Mouse (Mus musculus) midbrain, postnatal 0 days (tissue): ENCODE measurements around the gene Scgb1b3. TPM values are rescaled to one million over a fixed set of nuclear protein-coding genes. Genes with fewer than 3 reads are reported as not detected.

Source experiments
- ATAC-seq: fragments of 200-750 bp; cut with Nextera tagmentation; 2 replicates; pipeline ENCODE4 v1.8.0; 2017; ENCODE audit warnings: moderate number of reproducible peaks, mild to moderate bottlenecking, moderate TSS enrichment, moderate library complexity; ENCODE audit not compliant: low FRiP score
- DNase-seq: peaks from one replicate; pipeline ENCODE4 v3.0.0-alpha.2; 2015; ENCODE audit warnings: low spot score
- H3K27ac ChIP-seq: fragments of 300-500 bp; sonication (generic); 2 replicates; pipeline ENCODE4 v1.5.1; 2014; ENCODE audit warnings: low read depth, mild to moderate bottlenecking, low read length, mixed read lengths
- H3K27me3 ChIP-seq: fragments of 300-500 bp; sonication (generic); 2 replicates; pipeline ENCODE4 v1.6.1; 2014; ENCODE audit warnings: low read length, control low read depth, mixed read lengths; ENCODE audit not compliant: insufficient read depth
- H3K36me3 ChIP-seq: fragments of 300-500 bp; sonication (generic); 2 replicates; pipeline ENCODE4 v1.6.1; 2014; ENCODE audit warnings: low read length, control low read depth, mixed read lengths; ENCODE audit not compliant: insufficient read depth
- H3K4me1 ChIP-seq: fragments of 300-500 bp; sonication (generic); 2 replicates; pipeline ENCODE4 v1.6.1; 2014; ENCODE audit warnings: mild to moderate bottlenecking, control low read depth, antibody characterized with exemption, low read length, mixed read lengths; ENCODE audit not compliant: insufficient read depth
- H3K4me2 ChIP-seq: fragments of 300-500 bp; sonication (generic); 2 replicates; pipeline ENCODE4 v1.6.1; 2014; ENCODE audit warnings: low read depth, mild to moderate bottlenecking, low read length, mixed read lengths; ENCODE audit not compliant: poor library complexity, severe bottlenecking
- H3K4me3 ChIP-seq: fragments of 300-500 bp; sonication (generic); 2 replicates; pipeline ENCODE4 v1.5.1; 2014; ENCODE audit warnings: low read depth, mild to moderate bottlenecking, low read length, moderate library complexity
- H3K9ac ChIP-seq: fragments of 300-500 bp; sonication (generic); replicated peaks from 2 replicates; pipeline ENCODE4 v1.6.1; 2014; ENCODE audit warnings: mild to moderate bottlenecking, low read length, moderate library complexity, mixed read lengths; ENCODE audit not compliant: poor library complexity, severe bottlenecking
- H3K9me3 ChIP-seq: fragments of 300-500 bp; sonication (generic); 2 replicates; pipeline ENCODE4 v1.6.1; 2016; ENCODE audit warnings: low read length, control low read depth
- CTCF ChIP-seq: IDR thresholded peaks from 2 replicates; pipeline ENCODE4 v1.5.1; 2016; ENCODE audit warnings: antibody characterized with exemption, mild to moderate bottlenecking
- WGBS: fragments of 180-500 bp; shearing (Covaris S2); extraction: QIAGEN DNeasy Blood & Tissue Kit; methylation state at CpG from one replicate; pipeline ENCODE4 v1.1.7; 2014; 5-methylcytosine and 5-hydroxymethylcytosine counted together
- polyA plus RNA-seq: library from polyadenylated mRNA; unstranded; fragments of >200 nt; fragmentation: Nextera tagmentation; extraction: Ambion mirVana; gene quantifications from 2 replicates; pipeline ENCODE4 v1.2.1, GENCODE M21; 2015
- total RNA-seq: library from RNA; depleted of rRNA; stranded (reverse); fragments of >200 nt; gene quantifications from 2 replicates; pipeline ENCODE4 v1.2.3, GENCODE M21; 2014; rRNA removed

The Scgb1b3 gene
- total RNA-seq (not detected in 2 replicates), polyA plus RNA-seq (not detected in 2 replicates)

DNA sequence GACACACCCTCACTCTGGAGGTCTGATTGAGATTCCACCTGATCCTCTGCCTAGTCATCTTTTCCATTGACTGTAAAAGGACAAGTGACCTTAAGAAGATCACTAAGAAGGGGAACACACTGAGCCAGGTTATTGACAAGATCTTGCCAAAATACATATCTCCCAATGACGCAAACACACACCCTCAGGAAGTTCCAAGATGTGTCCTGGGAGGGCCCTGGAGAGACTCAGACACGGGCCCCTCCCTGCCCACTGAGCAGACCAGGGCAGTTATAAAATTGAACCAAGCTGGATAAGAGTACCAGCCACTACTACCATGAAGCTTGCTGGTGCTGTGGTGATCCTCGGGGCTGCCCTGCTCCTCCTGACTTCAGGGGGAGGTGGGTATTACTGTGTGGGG lies at the start of gene Scgb1b3:
Gene Scgb1b3, plus strand, starts transcription at position 301 of the 400 bp plus-strand sequence.
- H3K4me3 ChIP-seq = no peak within 1 kb of the TSS
- H3K4me1 ChIP-seq = no peaks in the 10 kb centered on the region
- no peak within 1 kb of the TSS for H3K27ac ChIP-seq
- H3K4me2 ChIP-seq = no peak within 1 kb of the TSS
- ATAC-seq (no peak), DNase-seq (no peak)
- H3K27me3 ChIP-seq = no peaks in the 10 kb centered on the region
- H3K9me3 ChIP-seq = peaks cover 39% of the 10 kb centered on the region
- no peaks in the 10 kb centered on the region for H3K36me3 ChIP-seq
- no peak for TF ChIP-seq CTCF
- WGBS = 73% methylated on average over 3 of the region's 3 CpGs
- no peak within 1 kb of the TSS for H3K9ac ChIP-seq

DNA sequence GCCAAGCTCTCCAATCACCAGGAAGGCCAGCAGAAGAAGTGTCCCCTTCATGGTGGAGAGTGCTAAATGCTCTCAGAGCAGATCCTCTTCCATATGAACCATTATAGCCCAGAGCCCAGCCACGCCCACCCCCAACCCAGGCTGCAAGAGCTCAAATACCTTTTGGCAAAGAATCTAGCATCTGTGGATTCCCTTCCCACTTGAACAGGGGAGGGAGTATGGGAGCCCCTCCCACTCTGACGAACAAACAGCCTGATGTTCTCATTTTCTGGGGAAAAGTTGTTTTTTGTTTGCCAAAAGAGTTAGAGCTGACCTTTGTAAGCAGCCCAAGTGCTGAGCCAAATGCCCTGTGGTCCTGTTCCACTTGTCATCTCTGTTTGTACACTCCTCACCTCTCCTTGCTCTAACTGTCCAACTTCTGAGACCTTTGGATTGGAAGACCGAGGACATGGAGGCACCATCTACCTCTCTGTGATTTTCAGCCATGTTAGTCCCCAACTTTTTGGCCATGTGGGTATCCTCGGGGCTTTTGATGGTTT lies 13.3 kb upstream of the Scgb1b3 start, which contains the start of gene Scgb2b3:
Gene Scgb2b3, minus strand, starts transcription at position 51 of the 539 bp plus-strand sequence.
- no peaks in the 10 kb centered on the region for H3K36me3 ChIP-seq
- ATAC-seq (no peak), DNase-seq (no peak)
- no peaks in the 10 kb centered on the region for H3K27me3 ChIP-seq
- no peaks in the 10 kb centered on the region for H3K4me1 ChIP-seq
- no peak for TF ChIP-seq CTCF
- WGBS = 67% methylated on average over 4 of the region's 4 CpGs
- no peak within 1 kb of the TSS for H3K4me3 ChIP-seq
- peaks cover 42% of the 10 kb centered on the region for H3K9me3 ChIP-seq
- H3K9ac ChIP-seq = no peak within 1 kb of the TSS
- H3K4me2 ChIP-seq = no peak within 1 kb of the TSS
- no peak within 1 kb of the TSS for H3K27ac ChIP-seq

Other genes with a start within 250 kb of the Scgb1b3 start
- gene Scn1b, start 248.6 kb upstream of the Scgb1b3 start, total RNA-seq = 45.0 and 57.5 TPM in 2 replicates
- 32.3 and 35.8 TPM in 2 replicates for gene Scn1b, start 248.6 kb upstream of the Scgb1b3 start, polyA plus RNA-seq
- gene Gramd1a, start 219.7 kb upstream of the Scgb1b3 start, total RNA-seq = 253 and 270 TPM in 2 replicates
- 160 and 177 TPM in 2 replicates for gene Gramd1a, start 219.7 kb upstream of the Scgb1b3 start, polyA plus RNA-seq
- gene Scgb2b2, start 85.1 kb upstream of the Scgb1b3 start, total RNA-seq = not detected in 2 replicates
- not detected in 2 replicates for gene Scgb2b2, start 85.1 kb upstream of the Scgb1b3 start, polyA plus RNA-seq
- not detected in 2 replicates for gene Scgb1b2, start 83.8 kb upstream of the Scgb1b3 start, total RNA-seq
- not detected in 2 replicates for gene Scgb1b2, start 83.8 kb upstream of the Scgb1b3 start, polyA plus RNA-seq
- gene Scgb2b3, start 13.5 kb upstream of the Scgb1b3 start, total RNA-seq = not detected in 2 replicates
- gene Scgb2b3, start 13.5 kb upstream of the Scgb1b3 start, polyA plus RNA-seq = not detected in 2 replicates